Mouse (Mus musculus) forebrain, postnatal 0 days (tissue): Measurements from ENCODE around the gene Mat2a. TPM values are rescaled to one million over a fixed set of nuclear protein-coding genes. Genes with fewer than 3 reads are reported as not detected.

ENCODE experiments used
- ATAC-seq: fragments of 200-750 bp; cut with Nextera tagmentation; 2 replicates; pipeline ENCODE4 v1.8.0; 2017; ENCODE audit warnings: mild to moderate bottlenecking, moderate library complexity
- DNase-seq: peaks from one replicate; pipeline ENCODE4 v3.0.0-alpha.2; 2015
- H3K27ac ChIP-seq: fragments of 300-500 bp; sonication (generic); 2 replicates; pipeline ENCODE4 v1.5.1; 2014; ENCODE audit warnings: low read depth, mild to moderate bottlenecking, antibody characterized with exemption, low read length, moderate library complexity, mixed read lengths
- H3K27me3 ChIP-seq: fragments of 300-500 bp; sonication (generic); 2 replicates; pipeline ENCODE4 v1.6.1; 2014; ENCODE audit warnings: mild to moderate bottlenecking, low read length, mixed read lengths; ENCODE audit not compliant: insufficient read depth
- H3K36me3 ChIP-seq: fragments of 300-500 bp; sonication (generic); 2 replicates; pipeline ENCODE4 v1.6.1; 2014; ENCODE audit warnings: mild to moderate bottlenecking, moderate library complexity; ENCODE audit not compliant: insufficient read depth
- H3K4me1 ChIP-seq: fragments of 300-500 bp; sonication (generic); 2 replicates; pipeline ENCODE4 v1.6.1; 2014; ENCODE audit warnings: antibody characterized with exemption; ENCODE audit not compliant: insufficient read depth
- H3K4me2 ChIP-seq: fragments of 300-500 bp; sonication (generic); 2 replicates; pipeline ENCODE4 v1.6.1; 2014; ENCODE audit warnings: low read depth, mild to moderate bottlenecking, moderate library complexity
- H3K4me3 ChIP-seq: fragments of 300-500 bp; sonication (generic); 2 replicates; pipeline ENCODE4 v1.5.1; 2014; ENCODE audit warnings: low read depth, low read length, mixed read lengths
- H3K9ac ChIP-seq: fragments of 300-500 bp; sonication (generic); 2 replicates; pipeline ENCODE4 v1.6.1; 2014; ENCODE audit warnings: mild to moderate bottlenecking
- H3K9me3 ChIP-seq: fragments of 300-500 bp; sonication (generic); 2 replicates; pipeline ENCODE4 v1.6.1; 2016; ENCODE audit warnings: low read length
- CTCF ChIP-seq: sonication (generic); IDR thresholded peaks from 2 replicates; pipeline ENCODE4 v1.5.1; 2016; ENCODE audit warnings: antibody characterized with exemption, control low read depth, low read depth
- WGBS: fragments of 180-500 bp; shearing (Covaris S2); extraction: QIAGEN DNeasy Blood & Tissue Kit; methylation state at CpG from one replicate; pipeline ENCODE4 v1.1.7; 2014; 5-methylcytosine and 5-hydroxymethylcytosine counted together
- polyA plus RNA-seq: library from polyadenylated mRNA; unstranded; fragments of >200 nt; fragmentation: Nextera tagmentation; extraction: Ambion mirVana; gene quantifications from 2 replicates; pipeline ENCODE4 v1.2.1, GENCODE M21; 2015
- total RNA-seq: library from RNA; depleted of rRNA; stranded (reverse); fragments of >200 nt; gene quantifications from 2 replicates; pipeline ENCODE4 v1.2.3, GENCODE M21; 2014

The Mat2a gene
- total and polyA plus RNA-seq, 2 experiments from 2014 or later: 145 to 246 TPM

DNA sequence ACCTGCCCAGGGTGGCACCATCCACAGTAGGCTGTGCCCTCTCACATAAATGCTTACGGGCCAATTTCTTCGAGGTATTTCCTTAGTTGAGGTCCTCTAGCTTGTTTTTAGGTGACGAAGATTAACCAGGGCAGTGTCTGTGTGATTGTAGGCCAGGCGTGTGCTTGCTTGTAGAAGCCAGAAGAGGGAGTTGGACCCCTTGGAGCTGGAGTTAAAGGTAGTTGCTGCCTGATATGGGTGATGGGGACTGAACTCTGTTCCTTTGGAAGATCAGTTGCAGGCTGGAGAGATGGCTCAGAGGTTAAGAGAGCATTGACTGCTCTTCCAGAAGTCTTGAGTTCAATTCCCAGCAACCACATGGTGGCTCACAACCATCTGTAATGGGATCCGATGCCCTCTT lies 24.2 kb downstream of the Mat2a start:
- H3K4me1 ChIP-seq: peaks cover 11% of the 10 kb centered on the region; the same call in 1 of the 2 replicates

DNA sequence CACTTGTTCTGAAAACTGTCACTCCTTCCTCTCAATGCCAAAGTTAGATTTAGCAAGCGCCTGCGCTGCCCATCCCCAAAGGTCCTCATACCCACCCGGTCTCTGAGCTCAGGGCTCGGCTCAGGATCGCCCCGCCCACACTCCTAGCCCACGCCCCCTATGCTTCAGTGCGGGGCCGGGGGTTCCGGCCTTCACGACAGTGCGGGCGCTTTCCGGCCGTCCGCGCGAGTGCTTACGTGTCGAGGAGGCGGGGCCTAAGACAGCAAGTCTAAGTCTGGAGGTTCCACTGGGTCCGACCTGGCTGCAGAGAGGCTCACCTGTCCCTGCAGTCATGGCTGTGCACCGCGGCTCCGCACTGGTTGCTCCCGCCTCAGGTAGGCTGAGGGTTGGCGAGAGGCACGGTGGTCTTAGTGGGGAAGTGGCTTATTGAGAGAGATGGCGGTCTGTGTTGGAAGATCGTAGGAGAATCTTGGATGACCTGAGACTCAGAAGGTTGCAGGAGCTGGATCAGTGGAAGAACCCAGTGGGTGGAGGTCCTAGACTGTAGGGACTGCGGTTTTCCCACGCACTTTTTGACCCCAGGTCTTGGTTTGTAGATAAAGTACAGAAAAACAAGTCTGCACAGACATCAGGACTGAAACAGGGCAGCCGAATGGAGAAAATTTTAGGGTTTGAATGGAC lies 25.1 kb downstream of the Mat2a start, which contains the start of gene Ggcx:
Gene Ggcx, plus strand, starts transcription at position 233 of the 681 bp plus-strand sequence.
- no peaks in the 10 kb centered on the region for H3K27me3 ChIP-seq
- peaks cover 11% of the 10 kb centered on the region; the same call in 1 of the 2 replicates for H3K4me1 ChIP-seq
- H3K9ac ChIP-seq: peak within 1 kb of the TSS; percentile 76
- WGBS: 3% methylated on average over 33 of the region's 33 CpGs
- H3K4me2 ChIP-seq: peak within 1 kb of the TSS; percentile 70
- peak within 1 kb of the TSS; percentile 54 for H3K27ac ChIP-seq
- 0 out of 2 replicates have a peak, but pooled peaks have one; percentile 18 for TF ChIP-seq CTCF
- ATAC-seq: peak; percentile 98
- H3K9me3 ChIP-seq: no peaks in the 10 kb centered on the region
- peak; percentile 94 for DNase-seq
- H3K4me3 ChIP-seq: peak within 1 kb of the TSS; percentile 90
- H3K36me3 ChIP-seq: peaks cover 13% of the 10 kb centered on the region

More for the DNA sequence above, 24.2 kb downstream of the Mat2a start:
- no peak overlapping the region for H3K27ac ChIP-seq
- H3K27me3 ChIP-seq: no peaks in the 10 kb centered on the region
- no peak overlapping the region for H3K9ac ChIP-seq
- ATAC-seq (no peak), DNase-seq (no peak)
- no peak overlapping the region for H3K4me3 ChIP-seq
- WGBS: 92% methylated on average over 5 of the region's 5 CpGs
- TF ChIP-seq CTCF: no peak
- H3K4me2 ChIP-seq: peak overlapping the region; percentile 70
- no peaks in the 10 kb centered on the region for H3K9me3 ChIP-seq
- H3K36me3 ChIP-seq: peaks cover 19% of the 10 kb centered on the region

DNA sequence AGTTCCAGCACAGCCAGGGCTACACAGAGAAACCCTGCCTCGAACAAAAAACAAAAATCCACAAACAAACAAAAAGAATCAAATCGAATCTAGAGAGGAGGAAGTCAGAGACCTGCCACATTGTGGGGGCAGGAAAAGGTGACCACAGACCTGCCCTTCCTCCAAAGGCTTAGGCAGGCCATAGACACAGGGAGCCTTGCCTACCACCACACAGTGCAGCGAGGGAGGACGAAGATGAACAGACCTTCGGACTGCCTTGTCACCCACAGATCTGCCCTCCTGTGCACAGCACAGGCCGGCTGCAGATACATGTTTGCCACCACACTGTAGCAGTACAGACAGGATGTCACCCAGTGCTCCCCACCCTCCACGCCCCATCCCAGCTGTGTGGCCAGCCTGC lies 28.8 kb downstream of the Mat2a start:
- DNase-seq: no peak
- ATAC-seq: no peak
- Histone ChIP-seq H3K36me3 (no peaks in the 10 kb centered on the region), H3K4me3 (no peak overlapping the region), H3K27me3 (no peaks in the 10 kb centered on the region), H3K27ac (no peak overlapping the region), H3K4me1 (peaks cover 11% of the 10 kb centered on the region; the same call in 1 of the 2 replicates), H3K9me3 (no peaks in the 10 kb centered on the region), H3K4me2 (no peak overlapping the region), H3K9ac (no peak overlapping the region)
- 86% methylated on average over 7 of the region's 7 CpGs for WGBS
- TF ChIP-seq CTCF: no peak

DNA sequence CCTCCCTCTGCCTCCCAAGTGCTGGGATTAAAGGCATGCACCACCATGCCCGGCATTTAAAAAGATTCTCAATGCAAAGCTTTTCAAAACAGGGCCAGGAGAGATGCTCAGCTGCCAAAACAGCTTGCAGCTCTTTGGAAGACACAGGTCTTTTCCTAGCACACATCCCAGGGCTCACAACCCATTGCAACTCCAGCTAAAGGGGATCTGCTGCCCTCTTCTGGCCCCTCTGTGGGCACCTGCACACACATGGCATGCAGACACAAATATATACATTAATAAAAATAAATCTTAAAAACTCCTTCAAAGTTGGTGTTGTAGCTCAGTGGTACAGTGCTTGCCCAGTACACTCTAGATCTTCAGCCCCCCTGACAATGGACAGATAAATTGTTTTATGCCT lies 29.4 kb downstream of the Mat2a start:
- DNase-seq (no peak), ATAC-seq (no peak)
- TF ChIP-seq CTCF: no peak
- Histone ChIP-seq H3K4me1 (peaks cover 6% of the 10 kb centered on the region; the same call in 1 of the 2 replicates), H3K4me3 (no peak overlapping the region), H3K27ac (no peak overlapping the region), H3K36me3 (no peaks in the 10 kb centered on the region), H3K9ac (no peak overlapping the region), H3K9me3 (no peaks in the 10 kb centered on the region), H3K27me3 (no peaks in the 10 kb centered on the region), H3K4me2 (no peak overlapping the region)
- WGBS: 29% methylated on average over 1 of the region's 1 CpGs

DNA sequence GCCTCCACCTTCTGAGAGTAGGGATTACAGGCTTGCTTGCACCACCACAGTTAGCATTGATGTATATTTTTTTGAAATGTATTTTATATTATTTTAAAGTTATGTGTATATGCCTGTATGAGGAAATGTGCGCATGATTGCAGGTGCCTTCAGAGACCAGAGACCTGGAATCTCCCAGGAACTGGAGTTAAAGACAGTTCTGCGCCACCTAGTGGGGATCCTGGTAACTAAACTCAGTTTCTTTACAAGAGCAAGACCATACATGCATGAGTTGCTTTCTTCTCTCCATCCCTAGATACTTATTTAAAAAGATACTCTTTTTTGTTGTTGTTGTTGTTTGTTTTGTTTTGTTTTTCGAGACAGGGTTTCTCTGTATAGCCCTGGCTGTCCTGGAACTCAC lies 29.8 kb downstream of the Mat2a start:
- DNase-seq (peak; percentile 81), ATAC-seq (no peak)
- Histone ChIP-seq H3K4me3 (no peak overlapping the region), H3K27ac (no peak overlapping the region), H3K9me3 (no peaks in the 10 kb centered on the region), H3K9ac (no peak overlapping the region), H3K36me3 (no peaks in the 10 kb centered on the region), H3K27me3 (no peaks in the 10 kb centered on the region), H3K4me2 (no peak overlapping the region), H3K4me1 (0 out of 2 replicates have a peak, but pooled peaks cover 4% of the 10 kb centered on the region)
- 11% methylated on average over 3 of the region's 3 CpGs for WGBS
- TF ChIP-seq CTCF: peak; percentile 74

DNA sequence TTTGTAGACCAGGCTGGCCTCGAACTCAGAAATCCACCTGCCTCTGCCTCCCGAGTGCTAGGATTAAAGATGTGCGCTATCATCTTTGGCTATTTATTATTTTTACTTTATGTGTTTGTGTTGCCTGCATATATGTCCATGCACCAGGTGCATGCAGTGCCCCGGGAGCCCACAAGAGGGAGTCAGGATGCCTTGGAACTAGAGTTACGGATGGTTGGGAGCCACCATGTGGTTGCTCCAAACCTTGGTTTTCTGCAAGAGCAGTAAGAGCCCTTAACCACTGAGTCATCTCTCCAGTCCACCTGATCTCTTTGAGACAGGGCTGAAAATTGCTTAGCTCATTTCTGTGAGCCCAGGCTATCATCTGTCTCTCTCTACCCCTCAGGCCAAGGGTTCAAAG lies 32.2 kb downstream of the Mat2a start:
- H3K4me2 ChIP-seq: no peak overlapping the region
- 4% methylated on average over 5 of the region's 5 CpGs for WGBS
- no peak overlapping the region for H3K27ac ChIP-seq
- no peaks in the 10 kb centered on the region for H3K9me3 ChIP-seq
- TF ChIP-seq CTCF: peak; percentile 94
- no peak overlapping the region for H3K9ac ChIP-seq
- no peaks in the 10 kb centered on the region for H3K4me1 ChIP-seq
- ATAC-seq (peak; percentile 79), DNase-seq (peak; percentile 82)
- H3K4me3 ChIP-seq: no peak overlapping the region
- H3K36me3 ChIP-seq: no peaks in the 10 kb centered on the region
- H3K27me3 ChIP-seq: no peaks in the 10 kb centered on the region

DNA sequence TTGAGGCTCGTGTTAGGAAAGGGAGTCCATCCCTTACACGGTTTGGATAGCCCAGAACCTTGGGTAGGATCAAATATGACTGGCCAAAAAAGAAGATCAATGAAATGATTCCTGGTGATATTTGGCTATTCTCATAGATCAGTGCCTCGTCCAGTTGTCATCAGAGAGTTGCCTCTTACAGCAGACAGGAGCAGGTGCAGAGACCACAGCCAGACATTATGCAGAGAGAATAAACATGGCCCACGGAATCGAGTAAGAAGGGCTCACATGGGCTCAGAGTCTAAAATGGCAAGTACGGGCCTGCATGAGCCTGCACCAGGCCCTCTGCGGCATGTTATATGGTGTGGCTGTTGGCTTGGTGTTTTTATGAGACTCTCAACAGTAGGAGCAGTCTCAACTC lies 34.0 kb downstream of the Mat2a start:
- Histone ChIP-seq H3K27ac (no peak overlapping the region), H3K9me3 (no peaks in the 10 kb centered on the region), H3K27me3 (no peaks in the 10 kb centered on the region), H3K9ac (no peak overlapping the region), H3K4me2 (no peak overlapping the region), H3K4me1 (no peaks in the 10 kb centered on the region), H3K4me3 (no peak overlapping the region), H3K36me3 (no peaks in the 10 kb centered on the region)
- 87% methylated on average over 7 of the region's 7 CpGs for WGBS
- no peak for ATAC-seq
- no peak for TF ChIP-seq CTCF
- DNase-seq: no peak
